Mouse (Mus musculus): ENCODE measurements around the gene Ccdc88c. TPM values are rescaled to one million over a fixed set of nuclear protein-coding genes. Genes with fewer than 3 reads are reported as not detected.

The Ccdc88c gene
- polyA plus RNA-seq, 2 experiments: 5.3 to 9.2 TPM

DNA sequence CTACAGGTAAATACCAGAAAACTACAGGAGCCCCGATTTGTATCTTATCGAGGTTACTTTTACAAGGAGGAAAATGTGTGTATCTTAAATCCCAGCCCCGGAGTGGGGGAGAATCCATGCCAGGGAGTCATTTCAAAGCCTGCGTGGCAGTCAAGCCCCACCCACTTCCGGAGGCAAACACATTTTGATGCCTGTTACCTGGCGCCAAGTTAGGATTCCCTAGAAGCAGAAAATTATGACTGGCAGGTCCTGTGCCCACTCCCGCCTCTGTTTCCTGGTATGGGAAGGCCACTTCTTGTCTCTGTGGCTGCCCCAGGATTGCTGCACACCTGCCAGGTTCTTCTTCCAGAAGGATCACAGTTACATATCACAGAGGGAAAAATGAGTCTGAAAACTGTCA lies 2.3 kb downstream of the Ccdc88c start:
- H3K4me2 ChIP-seq (ENCODE audit: low read depth): peak overlapping the region; percentile 89
- TF ChIP-seq EP300 (IDR thresholded peaks at IDR 0.05; ENCODE audit: low read depth) (no peak), CTCF (IDR thresholded peaks at IDR 0.05; ENCODE audit: low read depth) (no peak)
- peaks cover 27 to 31% of the 10 kb centered on the region in 2 experiments for H3K4me1 ChIP-seq (replicated peaks; ENCODE audit: control insufficient read depth in 2 of 2, insufficient read depth in 2 of 2, low read length in 1 of 2)
- H3K4me3 ChIP-seq (ENCODE audit: insufficient read depth in 1 of 2, low read depth in 2 of 2, low read length in 2 of 2): peak overlapping the region; percentile 80 to 81
- 27% methylated on average over 7 of the region's 7 CpGs for WGBS (ENCODE audit: insufficient replicate concordance)
- no peaks in the 10 kb centered on the region for H3K27me3 ChIP-seq (ENCODE audit: control insufficient read depth, insufficient read depth, low read length)
- H3K27ac ChIP-seq: peak overlapping the region; percentile 85
- H3K36me3 ChIP-seq (replicated peaks; ENCODE audit: control insufficient read depth, insufficient read depth, low read depth): peaks cover 12% of the 10 kb centered on the region
- no peak for DNase-seq (ENCODE audit: low read depth in 3 of 3, low spot score in 3 of 3)
- H3K9me3 ChIP-seq (ENCODE audit: control insufficient read depth, low read length): no peaks in the 10 kb centered on the region
- ATAC-seq (ENCODE audit: insufficient read depth): no peak
- peak overlapping the region; percentile 94 for H3K9ac ChIP-seq (replicated peaks)

DNA sequence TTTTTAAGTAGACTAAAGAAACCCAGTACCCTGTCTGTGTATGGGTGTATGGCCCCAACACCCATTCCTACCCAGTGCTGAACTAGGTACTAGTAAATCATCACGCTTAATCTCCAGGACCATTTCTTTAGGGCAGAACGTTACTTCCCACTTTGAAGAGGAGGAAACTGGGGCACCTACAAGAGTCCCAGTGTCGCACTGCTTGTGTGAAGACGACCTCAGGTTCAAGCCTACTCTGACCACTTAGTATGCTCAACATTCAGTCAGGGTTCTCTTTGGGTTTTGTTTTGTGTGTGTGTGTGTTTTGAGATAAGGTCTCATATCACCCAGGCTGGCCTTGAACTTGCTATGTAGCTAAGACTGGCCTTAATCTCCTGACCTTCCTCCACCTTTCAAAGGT lies 2.8 kb downstream of the Ccdc88c start:
- no peaks in the 10 kb centered on the region for H3K9me3 ChIP-seq (ENCODE audit: control insufficient read depth, low read length)

DNA sequence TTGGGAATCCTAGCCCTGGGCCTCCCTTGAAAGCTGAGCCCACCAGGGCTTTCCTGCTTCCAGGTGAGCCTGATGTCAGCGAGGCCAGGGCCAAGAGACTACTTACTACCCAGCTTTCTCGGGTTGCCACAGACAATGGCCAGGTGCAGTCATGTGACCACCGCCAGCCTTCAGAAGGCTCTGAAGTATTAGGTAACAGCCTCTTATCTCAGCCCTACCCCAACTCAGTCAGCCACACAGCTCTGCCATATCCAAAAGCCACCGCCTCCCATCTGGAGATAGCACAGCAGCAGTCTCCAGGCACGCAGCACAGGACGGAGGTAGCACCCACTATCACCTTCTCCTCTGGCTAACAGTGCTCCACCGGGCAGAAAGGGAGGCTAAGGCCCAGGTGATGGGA lies 3.5 kb downstream of the Ccdc88c start:
- Histone ChIP-seq H3K4me2 (ENCODE audit: low read depth) (peak overlapping the region; percentile 89), H3K9me3 (ENCODE audit: control insufficient read depth, low read length) (no peaks in the 10 kb centered on the region), H3K27me3 (ENCODE audit: control insufficient read depth, insufficient read depth, low read length) (no peaks in the 10 kb centered on the region), H3K4me3 (ENCODE audit: insufficient read depth in 1 of 2, low read depth in 2 of 2, low read length in 2 of 2) (peak overlapping the region; percentile 27 to 81), H3K36me3 (replicated peaks; ENCODE audit: control insufficient read depth, insufficient read depth, low read depth) (peaks cover 19% of the 10 kb centered on the region), H3K27ac (peak overlapping the region; percentile 85), H3K9ac (replicated peaks) (peak overlapping the region; percentile 31), H3K4me1 (replicated peaks; ENCODE audit: control insufficient read depth in 2 of 2, insufficient read depth in 2 of 2, low read length in 1 of 2) (peaks cover 27 to 31% of the 10 kb centered on the region in 2 experiments)
- peak; percentile 71 to 74 (median 72) for DNase-seq (ENCODE audit: low read depth in 3 of 3, low spot score in 3 of 3)
- TF ChIP-seq CTCF (IDR thresholded peaks at IDR 0.05; ENCODE audit: low read depth): peak; percentile 18; the same call in 1 of the 2 replicates
- peak; percentile 56 for TF ChIP-seq EP300 (IDR thresholded peaks at IDR 0.05; ENCODE audit: low read depth)
- ATAC-seq (ENCODE audit: insufficient read depth): peak; percentile 74
- WGBS (ENCODE audit: insufficient replicate concordance): 4% methylated on average over 7 of the region's 7 CpGs

More for the DNA sequence above, 2.8 kb downstream of the Ccdc88c start:
- TF ChIP-seq CTCF (IDR thresholded peaks at IDR 0.05; ENCODE audit: low read depth): no peak
- TF ChIP-seq EP300 (IDR thresholded peaks at IDR 0.05; ENCODE audit: low read depth): no peak
- WGBS (ENCODE audit: insufficient replicate concordance): 15% methylated on average over 4 of the region's 4 CpGs
- DNase-seq (ENCODE audit: low read depth in 3 of 3, low spot score in 3 of 3): no peak
- no peak for ATAC-seq (ENCODE audit: insufficient read depth)
- peak overlapping the region; percentile 12 to 81; a peak in 3 of 4 replicates for H3K4me3 ChIP-seq (ENCODE audit: insufficient read depth in 1 of 2, low read depth in 2 of 2, low read length in 2 of 2)
- H3K27ac ChIP-seq: peak overlapping the region; percentile 85
- peak overlapping the region; percentile 89 for H3K4me2 ChIP-seq (ENCODE audit: low read depth)
- no peaks in the 10 kb centered on the region for H3K27me3 ChIP-seq (ENCODE audit: control insufficient read depth, insufficient read depth, low read length)
- H3K9ac ChIP-seq (replicated peaks): peak overlapping the region; percentile 28
- H3K36me3 ChIP-seq (replicated peaks; ENCODE audit: control insufficient read depth, insufficient read depth, low read depth): peaks cover 16% of the 10 kb centered on the region
- H3K4me1 ChIP-seq (replicated peaks; ENCODE audit: control insufficient read depth in 2 of 2, insufficient read depth in 2 of 2, low read length in 1 of 2): peaks cover 27 to 31% of the 10 kb centered on the region in 2 experiments

DNA sequence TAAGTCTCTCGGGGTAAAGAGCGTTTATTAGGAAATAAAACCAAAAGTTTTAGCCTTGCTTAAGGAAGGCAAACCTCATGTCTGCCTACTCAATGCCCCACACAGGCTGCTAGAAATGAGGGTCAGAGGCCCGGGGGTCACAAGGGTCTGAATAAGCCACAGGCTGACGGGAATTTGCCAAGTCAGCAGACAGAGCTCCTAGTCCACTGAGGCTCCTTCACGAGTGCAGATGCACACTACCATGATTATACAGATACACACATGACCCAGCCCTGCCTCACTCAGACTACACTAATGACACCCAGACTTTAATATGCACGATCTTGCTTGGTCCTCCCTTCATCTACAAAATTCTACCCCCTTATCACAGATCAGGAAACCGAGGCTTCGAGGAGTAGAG lies 4.0 kb downstream of the Ccdc88c start:
- peaks cover 27 to 31% of the 10 kb centered on the region in 2 experiments for H3K4me1 ChIP-seq (replicated peaks; ENCODE audit: control insufficient read depth in 2 of 2, insufficient read depth in 2 of 2, low read length in 1 of 2)
- H3K4me3 ChIP-seq (ENCODE audit: insufficient read depth in 1 of 2, low read depth in 2 of 2, low read length in 2 of 2): peak overlapping the region; percentile 27 to 81; a peak in 3 of 4 replicates
- peak; percentile 2; the same call in 1 of the 2 replicates for ATAC-seq (ENCODE audit: insufficient read depth)

DNA sequence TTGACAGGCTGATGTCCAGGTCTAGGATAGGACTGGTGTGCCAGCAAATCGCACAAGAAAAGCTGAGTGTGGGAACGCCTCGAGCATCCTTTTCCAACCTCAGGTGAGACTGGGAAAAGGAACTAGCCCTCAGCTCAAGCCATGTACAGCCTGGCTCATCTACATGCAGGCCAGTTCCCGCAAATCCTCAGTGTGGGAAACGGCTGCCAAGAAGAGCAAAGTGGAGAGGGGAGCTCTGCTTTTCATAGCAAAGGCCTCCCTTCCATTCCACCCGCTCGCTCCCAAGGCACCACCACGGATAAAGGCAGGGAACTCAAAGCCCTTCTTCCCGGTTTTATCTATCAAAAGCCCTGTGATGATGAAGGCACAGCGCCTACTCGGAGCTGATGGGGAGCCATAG lies 5.7 kb downstream of the Ccdc88c start:
- Histone ChIP-seq H3K36me3 (replicated peaks; ENCODE audit: control insufficient read depth, insufficient read depth, low read depth) (peaks cover 19% of the 10 kb centered on the region), H3K4me2 (ENCODE audit: low read depth) (no peak overlapping the region), H3K9me3 (ENCODE audit: control insufficient read depth, low read length) (no peaks in the 10 kb centered on the region), H3K9ac (replicated peaks) (no peak overlapping the region), H3K27ac (no peak overlapping the region), H3K4me1 (replicated peaks; ENCODE audit: control insufficient read depth in 2 of 2, insufficient read depth in 2 of 2, low read length in 1 of 2) (peaks cover 40 to 44% of the 10 kb centered on the region in 2 experiments), H3K27me3 (ENCODE audit: control insufficient read depth, insufficient read depth, low read length) (no peaks in the 10 kb centered on the region), H3K4me3 (ENCODE audit: insufficient read depth in 1 of 2, low read depth in 2 of 2, low read length in 2 of 2) (no peak overlapping the region)
- WGBS (ENCODE audit: insufficient replicate concordance): 81% methylated on average over 11 of the region's 11 CpGs
- ATAC-seq (ENCODE audit: insufficient read depth) (no peak), DNase-seq (ENCODE audit: low read depth in 3 of 3, low spot score in 3 of 3) (no peak)
- no peak for TF ChIP-seq EP300 (IDR thresholded peaks at IDR 0.05; ENCODE audit: low read depth)
- TF ChIP-seq CTCF (IDR thresholded peaks at IDR 0.05; ENCODE audit: low read depth): no peak

More for the DNA sequence above, 4.0 kb downstream of the Ccdc88c start:
- Histone ChIP-seq H3K27ac (peak overlapping the region; percentile 85), H3K9ac (replicated peaks) (peak overlapping the region; percentile 31), H3K9me3 (ENCODE audit: control insufficient read depth, low read length) (no peaks in the 10 kb centered on the region), H3K27me3 (ENCODE audit: control insufficient read depth, insufficient read depth, low read length) (no peaks in the 10 kb centered on the region), H3K36me3 (replicated peaks; ENCODE audit: control insufficient read depth, insufficient read depth, low read depth) (peaks cover 19% of the 10 kb centered on the region), H3K4me2 (ENCODE audit: low read depth) (peak overlapping the region; percentile 89)
- WGBS (ENCODE audit: insufficient replicate concordance): 37% methylated on average over 8 of the region's 8 CpGs
- no peak for DNase-seq (ENCODE audit: low read depth in 3 of 3, low spot score in 3 of 3)
- TF ChIP-seq EP300 (IDR thresholded peaks at IDR 0.05; ENCODE audit: low read depth) (no peak), CTCF (IDR thresholded peaks at IDR 0.05; ENCODE audit: low read depth) (no peak)

All from liver, embryonic 14.5 days (tissue).